Mouse (Mus musculus) CD4-positive helper T cell, adult 2 months (primary cell): ENCODE measurements around the gene Lhx2.

Source experiments
- DNase-seq: peaks from one replicate; pipeline ENCODE4 v3.0.0-alpha.2; 2012; ENCODE audit warnings: low read depth, missing footprints, low spot score

Lhx2 gene

GRCm38 (mm10) chr2:38359186-38359585 lies 20.1 kb downstream of the Lhx2 start:
- DNase-seq: no peak

GRCm38 (mm10) chr2:38359811-38360210 lies 20.7 kb downstream of the Lhx2 start:
- DNase-seq: no peak

- DNase-seq: no peak
These were observed 27.1 kb downstream of the Lhx2 start for GRCm38 (mm10) chr2:38366222-38366621.

- no peak for DNase-seq
These were observed 27.9 kb downstream of the Lhx2 start for GRCm38 (mm10) chr2:38367023-38367422.

- DNase-seq: no peak
These were observed 28.8 kb downstream of the Lhx2 start for GRCm38 (mm10) chr2:38367852-38368251.

GRCm38 (mm10) chr2:38368746-38369330 lies 29.8 kb downstream of the Lhx2 start:
- DNase-seq: peak; percentile 59

- peak; percentile 32 for DNase-seq
These were observed 36.7 kb downstream of the Lhx2 start for GRCm38 (mm10) chr2:38375606-38376304.

- no peak for DNase-seq
These were observed 38.2 kb downstream of the Lhx2 start for GRCm38 (mm10) chr2:38377254-38377653.

- DNase-seq: peak; percentile 37
These were observed 39.3 kb downstream of the Lhx2 start for GRCm38 (mm10) chr2:38378346-38378745.

GRCm38 (mm10) chr2:38378849-38379545 lies 39.9 kb downstream of the Lhx2 start:
- peak; percentile 40 for DNase-seq

GRCm38 (mm10) chr2:38379546-38379870 lies 40.4 kb downstream of the Lhx2 start:
- DNase-seq: no peak

GRCm38 (mm10) chr2:38380136-38381083 lies 41.3 kb downstream of the Lhx2 start:
- no peak for DNase-seq

- DNase-seq: no peak
These were observed 48.6 kb downstream of the Lhx2 start for GRCm38 (mm10) chr2:38387568-38388262.

- no peak for DNase-seq
These were observed 56.1 kb downstream of the Lhx2 start for GRCm38 (mm10) chr2:38394977-38395868.

- no peak for DNase-seq
These were observed 56.8 kb downstream of the Lhx2 start for GRCm38 (mm10) chr2:38395869-38396236.

- DNase-seq: no peak
These were observed 58.2 kb downstream of the Lhx2 start for GRCm38 (mm10) chr2:38397306-38397705.

GRCm38 (mm10) chr2:38397882-38398281 lies 58.8 kb downstream of the Lhx2 start:
- no peak for DNase-seq

GRCm38 (mm10) chr2:38402611-38403010 lies 63.5 kb downstream of the Lhx2 start:
- no peak for DNase-seq

GRCm38 (mm10) chr2:38403231-38403630 lies 64.2 kb downstream of the Lhx2 start:
- DNase-seq: no peak

GRCm38 (mm10) chr2:38404007-38404596 lies 65.0 kb downstream of the Lhx2 start:
- no peak for DNase-seq
